Mouse (Mus musculus) CD4-positive helper T cell, adult 2 months (primary cell): Measurements from ENCODE around the gene Dgat2l6.

Experiments used
- DNase-seq: peaks from one replicate; pipeline ENCODE4 v3.0.0-alpha.2; 2012; ENCODE audit warnings: low read depth, missing footprints, low spot score

Dgat2l6 gene

GRCm38 (mm10) chrX:100524471-100524870 lies at the start of gene Dgat2l6:
Gene Dgat2l6, plus strand, starts transcription at chrX:100524838.
- no peak for DNase-seq

GRCm38 (mm10) chrX:100475569-100476223 lies 48.9 kb upstream of the Dgat2l6 start:
- DNase-seq = no peak

GRCm38 (mm10) chrX:100480317-100480716 lies 44.3 kb upstream of the Dgat2l6 start:
- DNase-seq = peak; percentile 70

GRCm38 (mm10) chrX:100493500-100494067 lies 31.1 kb upstream of the Dgat2l6 start:
- no peak for DNase-seq

GRCm38 (mm10) chrX:100494068-100494978 lies 30.3 kb upstream of the Dgat2l6 start, which contains the start of gene Igbp1:
Gene Igbp1, plus strand, starts transcription at chrX:100494291.
- DNase-seq = peak; percentile 88

GRCm38 (mm10) chrX:100504175-100504851 lies 20.3 kb upstream of the Dgat2l6 start:
- peak; percentile 7 for DNase-seq

- no peak for DNase-seq
These were observed 16.5 kb upstream of the Dgat2l6 start for GRCm38 (mm10) chrX:100508164-100508563.

GRCm38 (mm10) chrX:100509921-100510320 lies 14.7 kb upstream of the Dgat2l6 start:
- DNase-seq = no peak

GRCm38 (mm10) chrX:100516683-100517082 lies 8.0 kb upstream of the Dgat2l6 start:
- no peak for DNase-seq

GRCm38 (mm10) chrX:100517626-100518025 lies 7.0 kb upstream of the Dgat2l6 start:
- DNase-seq = no peak

GRCm38 (mm10) chrX:100518532-100518931 lies 6.1 kb upstream of the Dgat2l6 start:
- DNase-seq = no peak

- no peak for DNase-seq
These were observed 31.4 kb downstream of the Dgat2l6 start for GRCm38 (mm10) chrX:100556026-100556425.

GRCm38 (mm10) chrX:100565696-100566095 lies 41.1 kb downstream of the Dgat2l6 start:
- no peak for DNase-seq

- no peak for DNase-seq
These were observed 47.3 kb downstream of the Dgat2l6 start, which contains the start of gene Awat1 for GRCm38 (mm10) chrX:100571951-100572350. Gene Awat1, plus strand, starts transcription at chrX:100572251.

- no peak for DNase-seq
These were observed 70.2 kb downstream of the Dgat2l6 start, which contains the start of gene P2ry4 for GRCm38 (mm10) chrX:100594791-100595190. Gene P2ry4, minus strand, starts transcription at chrX:100594869.
